Mouse (Mus musculus) testis, adult 2 months (tissue): ENCODE measurements at regions not wholly inside any gene's neighbourhood (a gene's known extent, or its start where the extent isn't known, plus 50 kb on each side); places are given as distances from the start of the nearest gene placed in this dataset.

Experiments used
- H3K27ac ChIP-seq: fragments of 200-500 bp; 2 replicates; pipeline ENCODE4 v1.5.1; 2012; ENCODE audit warnings: low read depth, low read length; ENCODE audit not compliant: control insufficient read depth, insufficient read depth
- H3K27me3 ChIP-seq: fragments of 200-500 bp; 2 replicates; pipeline ENCODE4 v1.6.1; 2012; ENCODE audit warnings: mild to moderate bottlenecking, low read length, moderate library complexity; ENCODE audit not compliant: control insufficient read depth, insufficient read depth
- H3K36me3 ChIP-seq: fragments of 200-500 bp; 2 replicates; pipeline ENCODE4 v1.6.1; 2012; ENCODE audit warnings: mild to moderate bottlenecking, low read length; ENCODE audit not compliant: control insufficient read depth, insufficient read depth
- H3K4me1 ChIP-seq: fragments of 200-500 bp; 2 replicates; pipeline ENCODE4 v1.6.1; 2012; ENCODE audit warnings: low read length; ENCODE audit not compliant: control insufficient read depth, insufficient read depth
- H3K4me3 ChIP-seq: fragments of 200-500 bp; 2 replicates; pipeline ENCODE4 v1.5.1; 2012; ENCODE audit warnings: low read depth, mild to moderate bottlenecking, low read length, moderate library complexity, mixed read lengths; ENCODE audit not compliant: control insufficient read depth
- CTCF ChIP-seq: fragments of 200-500 bp; IDR thresholded peaks from 2 replicates; pipeline ENCODE4 v1.5.1; 2012; ENCODE audit warnings: low read depth, mild to moderate bottlenecking, inconsistent platforms, low read length, moderate library complexity; ENCODE audit not compliant: control insufficient read depth, insufficient read depth, insufficient replicate concordance
- POLR2A ChIP-seq: fragments of 200-500 bp; IDR thresholded peaks from 2 replicates; pipeline ENCODE4 v1.6.1; 2012; ENCODE audit warnings: low read depth, mild to moderate bottlenecking, inconsistent platforms, low read length, moderate library complexity; ENCODE audit not compliant: control insufficient read depth

- Histone ChIP-seq H3K27me3 (no peaks in the 10 kb centered on the region), H3K27ac (no peak overlapping the region), H3K4me1 (peaks cover 2% of the 10 kb centered on the region), H3K36me3 (no peaks in the 10 kb centered on the region), H3K4me3 (peak overlapping the region; percentile 13; the same call in 1 of the 2 replicates)
- TF ChIP-seq CTCF, result no peak
- TF ChIP-seq POLR2A, result no peak
Observed at GRCm38 (mm10) chr2:169008333-169008732, 52.9 kb upstream of the Zfp64 start.

GRCm38 (mm10) chr2:169006549-169006948 is 51.2 kb upstream of the Zfp64 start:
- TF ChIP-seq POLR2A, result no peak
- no peak for TF ChIP-seq CTCF
- peaks cover 2% of the 10 kb centered on the region for H3K4me1 ChIP-seq
- H3K36me3 ChIP-seq, result no peaks in the 10 kb centered on the region
- H3K27me3 ChIP-seq, result no peaks in the 10 kb centered on the region
- H3K4me3 ChIP-seq, result no peak overlapping the region
- no peak overlapping the region for H3K27ac ChIP-seq

GRCm38 (mm10) chr2:169005810-169006209 is 50.4 kb upstream of the Zfp64 start:
- Histone ChIP-seq H3K27ac (no peak overlapping the region), H3K36me3 (no peaks in the 10 kb centered on the region), H3K27me3 (no peaks in the 10 kb centered on the region), H3K4me1 (peaks cover 2% of the 10 kb centered on the region), H3K4me3 (no peak overlapping the region)
- no peak for TF ChIP-seq POLR2A
- no peak for TF ChIP-seq CTCF
